9 mouse cellular contexts compared by ENCODE assay signal in genomic region chr13:108329693-108330092, GRCm38 (mm10). TPM values are rescaled to one million over a fixed set of nuclear protein-coding genes. Genes with fewer than 3 reads are reported as not detected.
DNase-seq lines count a peak whose midpoint lies in the region; ATAC-seq and TF ChIP-seq lines count a peak whose summit lies in the region.
"Had no signal": no experiment of that assay in that cellular context is flagged by ENCODE, and none has a peak within 500 bp of the region (broad histone marks: within the 10 kb centered on the region; RNA-seq: fewer than 3 reads in every experiment).

No protein-coding gene starts in this region.

- WGBS in forebrain, embryonic 14.5 days, result 73% methylated on average over 3 of the region's 3 CpGs
- WGBS in forebrain, embryonic 10.5 days, result 82% methylated on average over 3 of the region's 3 CpGs
- WGBS in midbrain, embryonic 15.5 days, result 76% methylated on average over 3 of the region's 3 CpGs
- 80% methylated on average over 3 of the region's 3 CpGs for WGBS in midbrain, embryonic 13.5 days
- WGBS in stomach, postnatal 0 days, result 50% methylated on average over 3 of the region's 3 CpGs

- ATAC-seq in forebrain, embryonic 14.5 days, result peak; percentile 44; the same call in 1 of the 2 replicates
- ATAC-seq in midbrain, embryonic 15.5 days (replicated peaks), result 0 out of 2 replicates have a peak, but pooled peaks have one; percentile 17
- ATAC-seq in midbrain, embryonic 13.5 days, result no peak
- no peak for ATAC-seq in stomach, postnatal 0 days (ENCODE audit: low FRiP score, low TSS enrichment)

- peak; percentile 83 for TF ChIP-seq CTCF in stomach, postnatal 0 days (IDR thresholded peaks at IDR 0.05; ENCODE audit: low read depth)

- peaks cover 11% of the 10 kb centered on the region; the same call in 1 of the 2 replicates for H3K36me3 ChIP-seq in forebrain, embryonic 14.5 days (ENCODE audit: control insufficient read depth, insufficient read depth, low read length)
- peaks cover 70% of the 10 kb centered on the region for H3K36me3 ChIP-seq in forebrain, embryonic 10.5 days (replicated peaks)
- no peaks in the 10 kb centered on the region for H3K36me3 ChIP-seq in midbrain, embryonic 15.5 days (replicated peaks)
- H3K36me3 ChIP-seq in midbrain, embryonic 13.5 days, result peaks cover 4% of the 10 kb centered on the region
- H3K36me3 ChIP-seq in stomach, postnatal 0 days (ENCODE audit: control insufficient read depth, insufficient read depth, low read length), result no peaks in the 10 kb centered on the region

- no peak overlapping the region for H3K4me2 ChIP-seq in forebrain, embryonic 14.5 days (ENCODE audit: low read length)
- no peak overlapping the region for H3K4me2 ChIP-seq in midbrain, embryonic 15.5 days
- H3K4me2 ChIP-seq in midbrain, embryonic 13.5 days (replicated peaks), result no peak overlapping the region
- H3K4me2 ChIP-seq in stomach, postnatal 0 days (replicated peaks; ENCODE audit: low read depth), result no peak overlapping the region

- no peak overlapping the region for H3K4me3 ChIP-seq in forebrain, embryonic 14.5 days (ENCODE audit: low read depth, low read length)
- no peak overlapping the region for H3K4me3 ChIP-seq in forebrain, embryonic 10.5 days
- no peak overlapping the region for H3K4me3 ChIP-seq in midbrain, embryonic 15.5 days
- no peak overlapping the region for H3K4me3 ChIP-seq in midbrain, embryonic 13.5 days (replicated peaks)
- H3K4me3 ChIP-seq in stomach, postnatal 0 days (ENCODE audit: low read depth, low read length), result no peak overlapping the region
- H3K4me3 ChIP-seq: erythroblast, embryonic 14.5 days had no signal

- intact Hi-C loops in left cerebral cortex, postnatal 36 days (cut with DNase I), result loop anchor here (1.0 to 10.0 kb wide), 3 partner anchors 117 to 1005 kb away; partner anchors contain the start of gene Elovl7

- no peak overlapping the region for H3K9ac ChIP-seq in forebrain, embryonic 14.5 days (ENCODE audit: low read length)
- H3K9ac ChIP-seq in midbrain, embryonic 15.5 days, result no peak overlapping the region
- H3K9ac ChIP-seq in midbrain, embryonic 13.5 days (replicated peaks), result no peak overlapping the region
- no peak overlapping the region for H3K9ac ChIP-seq in stomach, postnatal 0 days (ENCODE audit: low read length)

- peak; percentile 69 for DNase-seq in forebrain, embryonic 14.5 days (ENCODE audit: low spot score)
- DNase-seq in forebrain, embryonic 10.5 days (ENCODE audit: extremely low spot score, low spot score), result no peak
- DNase-seq in forelimb bud, embryonic 11.5 days (ENCODE audit: low read depth, low spot score), result peak; percentile 37
- DNase-seq in stomach, postnatal 0 days (ENCODE audit: low spot score), result no peak
- DNase-seq in left cerebral cortex, postnatal 36 days (ENCODE audit: low spot score in 2 of 2), result no peak
- DNase-seq in spleen, postnatal 10 days (ENCODE audit: low spot score in 2 of 2), result no peak

- H3K27ac ChIP-seq in forebrain, embryonic 14.5 days (ENCODE audit: low read depth, low read length), result no peak overlapping the region
- no peak overlapping the region for H3K27ac ChIP-seq in forebrain, embryonic 10.5 days
- no peak overlapping the region for H3K27ac ChIP-seq in midbrain, embryonic 15.5 days
- H3K27ac ChIP-seq in midbrain, embryonic 13.5 days, result no peak overlapping the region
- H3K27ac ChIP-seq in stomach, postnatal 0 days (replicated peaks), result no peak overlapping the region

- no peaks in the 10 kb centered on the region for H3K4me1 ChIP-seq in forebrain, embryonic 14.5 days (ENCODE audit: control insufficient read depth, insufficient read depth, low read length)
- no peaks in the 10 kb centered on the region for H3K4me1 ChIP-seq in forebrain, embryonic 10.5 days
- H3K4me1 ChIP-seq in midbrain, embryonic 15.5 days, result no peaks in the 10 kb centered on the region
- H3K4me1 ChIP-seq in midbrain, embryonic 13.5 days (replicated peaks), result no peaks in the 10 kb centered on the region
- H3K4me1 ChIP-seq in stomach, postnatal 0 days (replicated peaks; ENCODE audit: control insufficient read depth, insufficient read depth), result no peaks in the 10 kb centered on the region

- no peak for TF ChIP-seq EP300 in stomach, postnatal 0 days (optimal IDR thresholded peaks at IDR 0.05)

- no peaks in the 10 kb centered on the region for H3K27me3 ChIP-seq in forebrain, embryonic 14.5 days (replicated peaks; ENCODE audit: control insufficient read depth, insufficient read depth, low read length)
- H3K27me3 ChIP-seq in forebrain, embryonic 10.5 days (ENCODE audit: poor library complexity, severe bottlenecking), result no peaks in the 10 kb centered on the region
- H3K27me3 ChIP-seq in midbrain, embryonic 15.5 days (replicated peaks), result no peaks in the 10 kb centered on the region
- H3K27me3 ChIP-seq in midbrain, embryonic 13.5 days, result no peaks in the 10 kb centered on the region
- H3K27me3 ChIP-seq in stomach, postnatal 0 days (ENCODE audit: control insufficient read depth, insufficient read depth, low read length), result no peaks in the 10 kb centered on the region

- no peaks in the 10 kb centered on the region for H3K9me3 ChIP-seq in forebrain, embryonic 14.5 days (replicated peaks; ENCODE audit: control insufficient read depth, low read length)
- no peaks in the 10 kb centered on the region for H3K9me3 ChIP-seq in forebrain, embryonic 10.5 days
- H3K9me3 ChIP-seq in midbrain, embryonic 15.5 days, result no peaks in the 10 kb centered on the region
- no peaks in the 10 kb centered on the region for H3K9me3 ChIP-seq in midbrain, embryonic 13.5 days
- no peaks in the 10 kb centered on the region for H3K9me3 ChIP-seq in stomach, postnatal 0 days (ENCODE audit: control insufficient read depth, low read length)

RNA-seq across cellular contexts. Expression of gene Depdc1b, which starts 13.6 kb away (rescaled TPM):
- polyA plus RNA-seq in forebrain, embryonic 14.5 days (2014; fragmentation: Nextera tagmentation; extraction: Ambion mirVana), result 4.5 and 6.8 TPM in 2 replicates
- polyA plus RNA-seq in forebrain, embryonic 10.5 days (2016; fragmentation: Nextera tagmentation; extraction: Ambion mirVana), result 21.4 and 22.9 TPM in 2 replicates
- 1.8 and 2.4 TPM in 2 replicates for polyA plus RNA-seq in midbrain, embryonic 15.5 days (2015; fragmentation: Nextera tagmentation; extraction: Ambion mirVana)
- 5.7 TPM in 2 replicates for polyA plus RNA-seq in midbrain, embryonic 13.5 days (2015; fragmentation: Nextera tagmentation; extraction: Ambion mirVana)
- polyA plus RNA-seq in stomach, postnatal 0 days (2015; fragmentation: Nextera tagmentation; extraction: Ambion mirVana), result 1.2 and 1.5 TPM in 2 replicates
- total RNA-seq in left cerebral cortex, postnatal 36 days (2021), result under 1 TPM; 0.32 to 0.91 TPM

Comparison
In these comparisons a context has a peak if more than half of its experiments do, and no peak if none do; other contexts are left out.
1. ATAC-seq: peak in forebrain, embryonic 14.5 days (single experiment) and midbrain, embryonic 15.5 days (single experiment); none in midbrain, embryonic 13.5 days (single experiment) and stomach, postnatal 0 days (single experiment).
2. DNase-seq: peak in forebrain, embryonic 14.5 days (single experiment) and forelimb bud, embryonic 11.5 days (single experiment); none in forebrain, embryonic 10.5 days (single experiment), stomach, postnatal 0 days (single experiment), left cerebral cortex, postnatal 36 days (0 of 2) and spleen, postnatal 10 days (0 of 2).